Mouse (Mus musculus) urinary bladder, adult 18-20 months (tissue): ENCODE data around the gene Agpat1.
A peak's percentile ranks its signal among the peaks of the same experiment; 100 is the strongest.

ENCODE experiments used
- DNase-seq, 2 experiments: peaks; one replicate each; pipeline ENCODE4 v3.0.0; 2022; ENCODE audit warnings: low spot score in 2 of 2, mixed read lengths in 2 of 2

Gene Agpat1

GRCm38 (mm10) chr17:34653746-34654285 lies 49.8 kb downstream of the Agpat1 start:
- DNase-seq = no peak

DNA sequence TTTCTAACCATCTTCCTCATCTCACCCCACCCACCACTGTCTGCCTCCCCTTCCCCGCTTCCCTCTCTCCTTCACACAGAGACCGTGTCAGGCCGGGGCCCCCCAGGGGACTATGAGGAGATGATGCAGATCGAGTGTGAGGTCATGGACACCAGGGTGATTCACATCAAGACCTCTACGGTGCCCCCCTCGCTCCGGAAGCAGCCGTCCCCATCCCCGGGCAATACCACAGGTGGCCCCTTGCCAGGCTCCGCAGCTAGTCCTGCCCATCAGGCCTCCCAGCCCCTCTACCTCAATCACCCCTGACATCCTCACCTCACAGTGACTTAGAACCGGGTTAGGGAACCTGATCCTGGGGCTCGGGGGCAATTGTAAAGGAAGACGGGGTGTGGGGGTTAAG lies 50.3 kb downstream of the Agpat1 start:
- DNase-seq = no peak

GRCm38 (mm10) chr17:34655160-34655559 lies 51.1 kb downstream of the Agpat1 start:
- DNase-seq = peak in 1 of 2 experiments; percentile 73

GRCm38 (mm10) chr17:34655581-34655991 lies 51.5 kb downstream of the Agpat1 start:
- DNase-seq = peak in 1 of 2 experiments; percentile 89

DNA sequence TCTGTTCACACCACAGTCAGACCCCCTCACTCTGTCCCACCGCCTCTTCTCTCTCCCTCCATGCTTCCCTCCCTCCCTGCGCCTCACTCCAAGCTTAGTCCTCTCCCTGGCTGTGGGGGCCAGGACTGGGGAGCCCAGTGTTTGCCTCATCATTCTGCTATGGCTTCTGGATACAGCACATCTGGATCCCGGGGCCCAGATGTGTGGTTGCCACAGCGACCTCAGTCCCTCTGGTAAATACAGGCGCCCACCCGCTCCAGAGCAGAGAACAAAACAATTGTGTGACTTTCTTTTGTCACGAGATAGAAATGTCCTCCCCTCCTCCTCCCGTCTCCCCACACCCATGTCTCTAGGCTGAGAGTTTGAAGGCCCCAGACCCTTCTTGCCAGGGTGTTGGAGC lies 52.6 kb downstream of the Agpat1 start:
- DNase-seq = no peak

- DNase-seq = no peak
These were observed 53.2 kb downstream of the Agpat1 start for GRCm38 (mm10) chr17:34657271-34657670.

DNA sequence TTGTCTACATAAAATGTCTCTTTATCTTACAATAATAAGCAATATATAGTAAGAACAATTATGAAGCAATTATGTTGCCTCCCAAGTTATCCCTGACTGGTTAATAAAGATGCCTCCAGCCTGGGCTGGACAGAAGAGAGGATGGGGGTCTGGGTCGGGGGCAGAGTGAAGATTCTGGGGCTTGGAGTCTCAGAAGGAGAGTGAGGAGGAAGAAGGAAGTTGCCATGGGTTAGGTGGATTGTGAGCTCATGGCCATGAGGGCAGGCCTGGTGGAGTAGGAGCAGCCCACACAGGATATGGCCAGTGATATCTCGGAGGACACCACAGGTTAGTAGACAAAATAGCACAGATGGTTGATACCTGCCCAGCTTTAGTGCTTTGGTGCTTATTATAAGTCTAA lies 54.1 kb downstream of the Agpat1 start:
- DNase-seq = no peak

- DNase-seq = no peak
These were observed 54.5 kb downstream of the Agpat1 start for GRCm38 (mm10) chr17:34658591-34658990.

GRCm38 (mm10) chr17:34659181-34659896 lies 55.3 kb downstream of the Agpat1 start:
- DNase-seq = no peak

GRCm38 (mm10) chr17:34659897-34660214 lies 55.8 kb downstream of the Agpat1 start:
- DNase-seq = no peak

DNA sequence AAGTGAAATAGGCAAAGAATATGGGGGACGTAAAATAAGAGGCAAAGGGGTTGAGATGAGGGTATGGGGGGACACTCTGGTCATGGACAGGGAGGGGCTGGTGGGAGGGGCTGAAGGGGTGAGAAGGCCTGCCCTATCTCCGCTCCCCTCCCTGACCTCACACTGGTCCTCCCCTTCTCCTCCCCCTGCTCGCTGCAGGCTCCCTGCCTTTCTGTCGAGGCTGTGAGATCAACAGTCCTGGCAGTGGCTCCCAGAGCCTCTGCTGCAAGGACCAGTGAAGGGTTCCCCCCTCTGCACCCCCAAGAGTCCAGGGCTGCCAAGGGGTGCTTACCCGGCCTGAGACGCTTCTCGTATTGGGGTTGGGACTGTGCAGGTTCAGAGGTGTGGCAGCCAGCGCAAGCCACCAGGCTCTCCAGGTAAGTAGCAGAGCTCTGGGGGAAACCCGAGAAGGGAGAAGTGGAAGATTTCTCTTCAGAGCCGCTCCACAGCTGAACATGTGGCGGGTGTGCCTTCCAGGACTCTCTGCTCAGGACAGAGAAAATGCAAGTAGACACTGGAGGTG lies 56.3 kb downstream of the Agpat1 start:
- DNase-seq = no peak

DNA sequence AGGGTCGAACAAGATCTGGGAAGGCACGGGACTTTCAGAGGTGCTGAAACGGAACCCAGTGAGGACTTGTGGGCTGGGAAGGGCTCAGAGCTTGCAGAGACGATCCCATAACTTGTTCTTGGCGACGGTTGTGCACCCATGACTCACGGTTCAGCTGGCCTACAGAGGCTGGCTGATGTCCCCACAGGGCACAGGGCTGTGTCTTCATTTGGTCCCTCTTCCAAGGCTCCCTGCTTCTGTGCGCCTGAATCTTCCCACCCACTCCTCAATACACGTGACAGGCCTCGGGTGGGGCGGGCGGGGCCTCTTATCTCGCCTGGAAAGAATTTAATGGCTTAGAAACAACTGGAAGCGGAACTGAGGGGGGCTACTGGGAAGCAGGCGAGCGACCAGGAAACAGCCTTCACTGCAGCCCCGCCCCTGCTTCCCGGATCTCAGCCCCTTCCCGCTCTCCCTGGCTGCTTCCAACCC lies 57.1 kb downstream of the Agpat1 start:
- peak in 1 of 2 experiments; percentile 64 for DNase-seq

DNA sequence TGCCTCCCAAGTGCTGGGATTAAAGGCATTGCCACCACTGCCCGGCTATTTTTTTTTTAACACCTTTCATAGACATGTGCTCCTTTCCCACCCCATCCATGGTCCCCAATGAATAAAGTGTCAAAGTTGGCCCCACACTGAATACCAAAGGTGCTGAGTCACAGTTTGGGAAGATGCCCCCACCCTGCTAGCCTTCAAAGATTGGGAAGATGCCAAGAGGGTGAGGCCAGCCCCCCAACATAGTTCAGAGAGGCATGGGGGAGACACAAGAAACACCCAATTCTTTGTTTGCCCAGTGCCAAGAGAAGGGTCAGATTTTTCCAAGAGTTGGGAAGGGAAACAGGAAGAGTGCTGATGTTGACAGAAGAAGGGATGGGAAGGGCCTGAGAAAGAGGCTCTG lies 58.4 kb downstream of the Agpat1 start:
- no peak for DNase-seq

- DNase-seq = no peak
These were observed 58.9 kb downstream of the Agpat1 start for GRCm38 (mm10) chr17:34662978-34663377.
